Mouse (Mus musculus): ENCODE measurements around the gene Sdr42e1. TPM values are rescaled to one million over a fixed set of nuclear protein-coding genes. Genes with fewer than 3 reads are reported as not detected.
A peak's percentile ranks its signal among the peaks of the same experiment; 100 is the strongest.

Sdr42e1 gene
- polyA plus RNA-seq, 1 experiment from 2014 or later: 0.81 TPM

- no peaks in the 10 kb centered on the region for H3K27me3 ChIP-seq (replicated peaks)
- H3K4me2 ChIP-seq (replicated peaks): no peak overlapping the region
- WGBS: 84% methylated on average over 7 of the region's 7 CpGs
- no peak for ATAC-seq (ENCODE audit: low FRiP score, low read depth)
- no peak overlapping the region for H3K27ac ChIP-seq
- no peaks in the 10 kb centered on the region for H3K4me1 ChIP-seq
- no peaks in the 10 kb centered on the region for H3K36me3 ChIP-seq
- no peak overlapping the region for H3K4me3 ChIP-seq
- no peak overlapping the region for H3K9ac ChIP-seq
- H3K9me3 ChIP-seq: no peaks in the 10 kb centered on the region
Measured at GRCm38 (mm10) chr8:117687890-117688289, 14.4 kb upstream of the Sdr42e1 start.

- H3K9me3 ChIP-seq: no peaks in the 10 kb centered on the region
- H3K27ac ChIP-seq: no peak overlapping the region
- no peak for ATAC-seq (ENCODE audit: low FRiP score, low read depth)
- H3K36me3 ChIP-seq: no peaks in the 10 kb centered on the region
- no peak overlapping the region for H3K4me2 ChIP-seq (replicated peaks)
- H3K4me3 ChIP-seq: no peak overlapping the region
- no peaks in the 10 kb centered on the region for H3K27me3 ChIP-seq (replicated peaks)
- no peak overlapping the region for H3K9ac ChIP-seq
- 53% methylated on average over 11 of the region's 11 CpGs for WGBS
- no peaks in the 10 kb centered on the region for H3K4me1 ChIP-seq
Measured at GRCm38 (mm10) chr8:117684504-117684903, 11.0 kb upstream of the Sdr42e1 start.

GRCm38 (mm10) chr8:117683925-117684472, 10.5 kb upstream of the Sdr42e1 start:
- Histone ChIP-seq H3K9ac (no peak overlapping the region), H3K4me1 (no peaks in the 10 kb centered on the region), H3K27me3 (replicated peaks) (no peaks in the 10 kb centered on the region), H3K27ac (no peak overlapping the region), H3K4me3 (no peak overlapping the region), H3K36me3 (no peaks in the 10 kb centered on the region), H3K9me3 (no peaks in the 10 kb centered on the region), H3K4me2 (replicated peaks) (0 out of 2 replicates have a peak overlapping the region, but pooled peaks have one; percentile 5)
- no peak for ATAC-seq (ENCODE audit: low FRiP score, low read depth)
- WGBS: 51% methylated on average over 10 of the region's 10 CpGs

GRCm38 (mm10) chr8:117678650-117679049, 5.2 kb upstream of the Sdr42e1 start:
- Histone ChIP-seq H3K9ac (no peak overlapping the region), H3K4me3 (no peak overlapping the region), H3K9me3 (no peaks in the 10 kb centered on the region), H3K27ac (no peak overlapping the region), H3K36me3 (no peaks in the 10 kb centered on the region), H3K4me2 (replicated peaks) (no peak overlapping the region), H3K4me1 (no peaks in the 10 kb centered on the region), H3K27me3 (replicated peaks) (no peaks in the 10 kb centered on the region)
- 87% methylated on average over 4 of the region's 4 CpGs for WGBS
- no peak for ATAC-seq (ENCODE audit: low FRiP score, low read depth)

GRCm38 (mm10) chr8:117677011-117677410, 3.5 kb upstream of the Sdr42e1 start:
- Histone ChIP-seq H3K36me3 (no peaks in the 10 kb centered on the region), H3K4me3 (no peak overlapping the region), H3K27ac (no peak overlapping the region), H3K9me3 (no peaks in the 10 kb centered on the region), H3K9ac (no peak overlapping the region), H3K27me3 (replicated peaks) (no peaks in the 10 kb centered on the region), H3K4me2 (replicated peaks) (no peak overlapping the region), H3K4me1 (peaks cover 5% of the 10 kb centered on the region; the same call in 1 of the 2 replicates)
- WGBS: 92% methylated on average over 8 of the region's 8 CpGs
- ATAC-seq (ENCODE audit: low FRiP score, low read depth): no peak

GRCm38 (mm10) chr8:117676460-117676859, 3.0 kb upstream of the Sdr42e1 start:
- H3K27ac ChIP-seq: no peak overlapping the region
- H3K27me3 ChIP-seq (replicated peaks): no peaks in the 10 kb centered on the region
- no peak overlapping the region for H3K4me3 ChIP-seq
- no peaks in the 10 kb centered on the region for H3K9me3 ChIP-seq
- 80% methylated on average over 9 of the region's 9 CpGs for WGBS
- H3K36me3 ChIP-seq: no peaks in the 10 kb centered on the region
- H3K4me2 ChIP-seq (replicated peaks): no peak overlapping the region
- no peak for ATAC-seq (ENCODE audit: low FRiP score, low read depth)
- H3K9ac ChIP-seq: no peak overlapping the region
- H3K4me1 ChIP-seq: peaks cover 5% of the 10 kb centered on the region; the same call in 1 of the 2 replicates

GRCm38 (mm10) chr8:117675171-117675570, 1.7 kb upstream of the Sdr42e1 start:
- H3K4me1 ChIP-seq: peaks cover 5% of the 10 kb centered on the region; the same call in 1 of the 2 replicates
- H3K9me3 ChIP-seq: no peaks in the 10 kb centered on the region
- H3K4me2 ChIP-seq (replicated peaks): no peak overlapping the region
- H3K27me3 ChIP-seq (replicated peaks): no peaks in the 10 kb centered on the region
- no peak overlapping the region for H3K4me3 ChIP-seq
- no peaks in the 10 kb centered on the region for H3K36me3 ChIP-seq
- no peak overlapping the region for H3K9ac ChIP-seq
- H3K27ac ChIP-seq: no peak overlapping the region
- 72% methylated on average over 5 of the region's 5 CpGs for WGBS
- ATAC-seq (ENCODE audit: low FRiP score, low read depth): no peak

GRCm38 (mm10) chr8:117672558-117672957, 931 bp downstream of the Sdr42e1 start:
- Histone ChIP-seq H3K36me3 (no peaks in the 10 kb centered on the region), H3K27me3 (replicated peaks) (no peaks in the 10 kb centered on the region), H3K9me3 (no peaks in the 10 kb centered on the region), H3K4me1 (peaks cover 5% of the 10 kb centered on the region; the same call in 1 of the 2 replicates), H3K9ac (no peak overlapping the region), H3K4me3 (no peak overlapping the region), H3K4me2 (replicated peaks) (no peak overlapping the region), H3K27ac (no peak overlapping the region)
- ATAC-seq (ENCODE audit: low FRiP score, low read depth): no peak
- 67% methylated on average over 3 of the region's 3 CpGs for WGBS

- no peaks in the 10 kb centered on the region for H3K36me3 ChIP-seq
- no peak overlapping the region for H3K27ac ChIP-seq
- H3K4me1 ChIP-seq: peaks cover 5% of the 10 kb centered on the region; the same call in 1 of the 2 replicates
- H3K9ac ChIP-seq: no peak overlapping the region
- no peak for ATAC-seq (ENCODE audit: low FRiP score, low read depth)
- 21% methylated on average over 11 of the region's 11 CpGs for WGBS
- H3K4me2 ChIP-seq (replicated peaks): no peak overlapping the region
- H3K9me3 ChIP-seq: no peaks in the 10 kb centered on the region
- no peaks in the 10 kb centered on the region for H3K27me3 ChIP-seq (replicated peaks)
- no peak overlapping the region for H3K4me3 ChIP-seq
Measured at GRCm38 (mm10) chr8:117670461-117670860, 3.0 kb downstream of the Sdr42e1 start.

GRCm38 (mm10) chr8:117667349-117668124, 6.0 kb downstream of the Sdr42e1 start:
- no peak overlapping the region for H3K27ac ChIP-seq
- no peak overlapping the region for H3K4me3 ChIP-seq
- ATAC-seq (ENCODE audit: low FRiP score, low read depth): no peak
- no peaks in the 10 kb centered on the region for H3K9me3 ChIP-seq
- H3K4me1 ChIP-seq: no peaks in the 10 kb centered on the region; the same call in 1 of the 2 replicates
- no peaks in the 10 kb centered on the region for H3K27me3 ChIP-seq (replicated peaks)
- no peaks in the 10 kb centered on the region for H3K36me3 ChIP-seq
- no peak overlapping the region for H3K4me2 ChIP-seq (replicated peaks)
- WGBS: 85% methylated on average over 13 of the region's 13 CpGs
- H3K9ac ChIP-seq: no peak overlapping the region

- Histone ChIP-seq H3K36me3 (no peaks in the 10 kb centered on the region), H3K9me3 (no peaks in the 10 kb centered on the region), H3K4me2 (replicated peaks) (0 out of 2 replicates have a peak overlapping the region, but pooled peaks have one; percentile 1), H3K27me3 (replicated peaks) (no peaks in the 10 kb centered on the region), H3K4me1 (peaks cover 12% of the 10 kb centered on the region; the same call in 1 of the 2 replicates), H3K9ac (no peak overlapping the region), H3K4me3 (no peak overlapping the region), H3K27ac (no peak overlapping the region)
- WGBS: 23% methylated on average over 11 of the region's 11 CpGs
- ATAC-seq (ENCODE audit: low FRiP score, low read depth): peak; percentile 70
Measured at GRCm38 (mm10) chr8:117660358-117661031, 13.0 kb downstream of the Sdr42e1 start.

GRCm38 (mm10) chr8:117658990-117659389, 14.5 kb downstream of the Sdr42e1 start:
- H3K9me3 ChIP-seq: no peaks in the 10 kb centered on the region
- no peak overlapping the region for H3K4me2 ChIP-seq (replicated peaks)
- no peak for ATAC-seq (ENCODE audit: low FRiP score, low read depth)
- no peaks in the 10 kb centered on the region for H3K36me3 ChIP-seq
- H3K27ac ChIP-seq: no peak overlapping the region
- H3K4me1 ChIP-seq: peaks cover 12% of the 10 kb centered on the region; the same call in 1 of the 2 replicates
- H3K9ac ChIP-seq: no peak overlapping the region
- H3K4me3 ChIP-seq: no peak overlapping the region
- H3K27me3 ChIP-seq (replicated peaks): no peaks in the 10 kb centered on the region
- WGBS: 79% methylated on average over 7 of the region's 7 CpGs
